Mouse (Mus musculus) G1E-ER4 (cell line): ENCODE data around the gene Pax9. TPM values are rescaled to one million over a fixed set of nuclear protein-coding genes. Genes with fewer than 3 reads are reported as not detected.
A peak's percentile ranks its signal among the peaks of the same experiment; 100 is the strongest.

Source experiments
- GATA1 ChIP-seq: IDR thresholded peaks from one replicate; pipeline ENCODE4 v1.8.0; 2012; ENCODE audit warnings: low read length, inconsistent platforms
- polyA plus RNA-seq: library from polyadenylated mRNA; stranded (reverse); fragments of >175 nt; gene quantifications from 2 replicates; pipeline ENCODE4 v1.2.3, GENCODE M21; 2012

The Pax9 gene
- polyA plus RNA-seq = 0.44 and 0.54 TPM in 2 replicates

DNA sequence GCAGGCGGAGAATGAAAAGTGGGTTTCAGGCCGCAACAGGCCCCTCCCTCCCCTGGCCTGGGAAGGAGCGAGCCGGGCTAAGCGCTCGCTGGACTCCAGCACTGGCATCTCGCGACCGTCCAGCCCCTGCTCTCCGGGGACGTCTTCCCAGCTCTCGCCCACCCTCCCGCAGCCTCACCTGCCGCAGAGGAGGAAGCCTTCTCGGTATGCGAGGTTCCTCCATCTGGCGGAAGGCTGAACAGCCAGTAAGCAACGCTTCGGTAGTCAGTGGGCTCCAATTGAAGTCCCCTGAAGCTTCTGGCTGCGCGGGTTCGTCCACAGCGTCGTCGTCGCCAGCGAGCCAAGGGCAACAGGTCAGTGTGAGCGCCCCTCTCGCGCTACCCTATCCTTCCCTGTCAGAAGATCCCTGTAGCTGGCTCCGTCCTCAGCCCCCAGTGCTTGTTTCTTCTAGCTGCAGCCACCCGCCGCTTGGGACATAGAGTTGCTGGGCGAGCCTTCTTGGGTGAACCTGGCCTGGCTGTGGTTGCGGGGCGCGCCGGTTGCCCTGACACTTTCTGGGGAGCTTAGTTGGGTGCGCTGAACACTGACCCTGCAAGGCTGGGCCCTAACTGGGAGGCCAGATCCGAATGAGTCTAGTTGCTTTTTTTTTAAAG is at the start of gene Pax9:
Gene Pax9 (plus strand): TSS at position 341 of the 653 bp plus-strand sequence.
- TF ChIP-seq GATA1 = no peak

DNA sequence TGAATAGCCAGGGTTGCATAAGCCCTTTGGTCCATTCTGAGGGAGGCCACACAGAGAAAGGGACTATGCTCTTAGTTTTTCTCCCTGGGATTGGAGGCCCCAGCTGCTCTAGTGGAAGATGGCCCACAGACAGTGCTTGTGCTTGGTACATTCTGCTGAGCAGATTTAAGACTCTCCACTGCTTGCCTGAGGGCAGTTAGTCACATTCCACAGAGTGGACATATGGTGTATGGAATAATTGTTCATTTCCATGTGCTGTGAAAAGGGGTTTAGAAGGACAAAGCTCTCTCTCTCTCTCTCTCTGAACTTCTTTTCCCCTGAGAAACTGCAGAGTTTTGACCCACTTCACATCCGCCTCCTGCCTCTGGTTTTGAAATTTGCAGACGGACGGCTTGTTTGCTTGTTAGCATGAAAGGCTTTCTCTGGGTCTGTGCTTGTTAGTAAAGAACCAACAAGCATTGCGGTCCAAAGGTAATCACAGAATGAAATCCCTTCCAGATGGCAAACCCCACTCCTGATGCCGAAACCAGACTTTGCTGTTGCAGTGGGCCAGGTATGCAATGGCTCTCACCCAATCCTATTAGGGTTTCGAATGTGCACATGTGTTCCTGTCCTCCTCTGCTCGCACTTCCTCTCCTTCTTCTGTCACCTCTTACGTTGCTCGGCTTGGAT is 22.0 kb upstream of the Pax9 start:
- TF ChIP-seq GATA1 = no peak

- TF ChIP-seq GATA1 = no peak
Observed at GRCm38 (mm10) chr12:56670795-56671194, 20.8 kb upstream of the Pax9 start.

- TF ChIP-seq GATA1 = no peak
Observed at GRCm38 (mm10) chr12:56674726-56675125, 16.8 kb upstream of the Pax9 start.

DNA sequence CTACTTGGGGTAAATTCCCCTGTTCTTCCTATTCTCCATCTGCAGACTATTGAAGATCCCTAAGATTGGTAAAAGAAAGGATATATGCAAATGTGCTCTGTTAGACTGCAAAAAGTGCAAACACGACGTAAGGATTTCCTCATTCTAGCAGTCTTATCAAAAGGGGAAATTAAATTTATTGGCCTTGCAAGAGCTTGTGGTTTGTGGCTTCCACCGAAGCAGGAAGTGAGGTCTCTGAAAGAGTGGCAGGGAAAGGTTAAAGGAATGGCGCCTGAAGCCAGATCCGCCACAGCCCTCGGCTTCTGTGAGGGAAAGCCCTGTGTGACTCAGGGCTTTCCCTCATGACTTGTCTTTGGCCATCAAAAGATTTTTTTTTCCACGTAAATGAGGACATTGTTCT is 13.9 kb upstream of the Pax9 start:
- TF ChIP-seq GATA1 = peak; percentile 38

DNA sequence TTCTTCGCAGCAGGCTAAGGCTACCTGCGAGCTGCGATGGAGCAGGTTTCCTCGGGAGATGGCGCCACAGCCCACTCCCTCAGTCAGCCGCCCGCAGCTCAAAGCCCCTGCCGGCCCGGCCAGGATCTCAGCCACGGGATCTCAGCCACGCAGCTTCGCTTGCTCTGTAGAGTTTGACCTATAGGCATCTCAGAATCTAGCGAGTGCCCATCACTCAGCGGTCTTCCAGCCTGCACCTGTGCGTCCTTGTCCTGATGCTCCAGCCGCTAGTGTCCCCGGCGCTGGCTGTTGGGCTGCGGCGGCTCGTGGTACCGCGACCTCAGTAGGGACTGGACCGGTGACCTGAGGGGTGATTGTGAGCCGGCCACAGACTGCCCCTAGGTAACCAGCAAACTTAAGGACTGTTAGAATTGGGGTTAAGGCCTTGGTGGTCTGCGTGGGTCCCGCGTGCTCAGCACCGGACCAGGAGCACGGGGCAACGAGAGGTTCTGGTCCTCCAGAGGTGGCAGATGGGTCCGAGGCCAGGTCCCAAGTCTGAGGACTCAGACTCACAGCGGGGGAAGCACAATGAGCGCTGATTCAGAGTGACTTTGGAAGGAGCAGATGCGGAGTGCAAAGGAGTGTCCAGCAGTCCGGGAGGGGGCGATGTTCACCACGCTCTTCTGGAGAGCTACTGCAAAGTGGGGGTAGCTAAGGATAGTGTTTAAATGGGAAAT is 10.3 kb upstream of the Pax9 start:
- no peak for TF ChIP-seq GATA1

DNA sequence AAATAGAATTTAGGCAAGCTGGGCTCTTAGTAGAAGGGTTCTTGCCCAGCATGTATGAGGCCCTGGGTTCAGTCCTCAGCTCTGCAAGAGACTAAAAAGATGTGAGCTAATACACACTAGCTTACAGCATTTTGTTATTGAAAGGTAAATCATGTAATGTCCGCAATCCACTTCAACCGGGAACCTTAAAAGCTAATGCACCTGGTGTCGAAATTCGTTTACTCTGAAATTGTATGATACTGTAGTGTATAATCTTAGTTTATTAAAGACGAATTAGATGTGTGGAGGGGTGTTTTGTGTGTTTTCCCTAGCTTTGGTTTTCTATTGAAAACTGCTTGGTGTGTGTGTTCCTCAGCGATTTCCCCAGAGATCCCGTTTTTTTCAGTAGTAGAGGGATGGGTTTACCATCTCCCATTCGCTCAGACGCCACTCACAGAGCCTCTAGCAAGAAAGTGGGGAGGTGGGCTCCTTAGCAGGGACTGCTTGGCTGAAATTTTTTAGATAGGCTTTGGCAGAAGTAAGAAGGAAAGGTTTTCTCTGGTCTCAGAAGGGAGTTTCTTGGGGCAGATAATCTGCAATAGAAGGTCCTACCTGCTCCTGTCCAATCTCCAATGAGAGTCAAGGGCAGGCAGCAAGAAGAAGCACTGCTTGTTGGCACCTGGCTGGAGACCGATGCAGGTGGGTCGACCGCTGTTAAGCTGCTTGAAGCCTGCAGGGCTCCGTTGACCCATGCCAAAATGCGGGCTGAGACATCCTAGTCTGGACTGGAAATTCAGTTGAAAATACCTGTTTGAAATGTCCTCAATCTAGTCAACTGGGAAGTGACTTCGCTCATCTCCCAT is 3.7 kb upstream of the Pax9 start:
- TF ChIP-seq GATA1 = no peak

GRCm38 (mm10) chr12:56688482-56688840 is 3.1 kb upstream of the Pax9 start:
- TF ChIP-seq GATA1 = no peak

DNA sequence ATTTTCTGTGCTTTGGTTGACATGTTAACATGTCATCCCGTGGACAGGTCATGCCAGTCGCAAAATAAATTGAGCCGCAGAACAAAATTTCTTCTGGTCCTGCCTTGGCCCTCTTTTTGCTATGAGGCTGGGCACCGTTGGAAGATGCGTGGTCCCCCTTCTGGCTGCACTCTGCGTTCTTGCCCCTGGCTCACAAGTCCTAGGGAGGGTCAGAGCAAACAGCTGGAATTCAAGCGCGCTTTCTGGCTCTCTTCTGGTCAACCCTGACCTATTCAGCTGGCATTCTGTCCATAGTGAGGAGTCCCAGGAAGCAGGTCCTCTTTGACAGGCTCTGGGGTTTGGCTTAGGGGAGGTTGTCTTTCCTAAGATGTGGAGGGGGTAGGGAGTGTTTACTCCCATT is 2.6 kb upstream of the Pax9 start:
- no peak for TF ChIP-seq GATA1

DNA sequence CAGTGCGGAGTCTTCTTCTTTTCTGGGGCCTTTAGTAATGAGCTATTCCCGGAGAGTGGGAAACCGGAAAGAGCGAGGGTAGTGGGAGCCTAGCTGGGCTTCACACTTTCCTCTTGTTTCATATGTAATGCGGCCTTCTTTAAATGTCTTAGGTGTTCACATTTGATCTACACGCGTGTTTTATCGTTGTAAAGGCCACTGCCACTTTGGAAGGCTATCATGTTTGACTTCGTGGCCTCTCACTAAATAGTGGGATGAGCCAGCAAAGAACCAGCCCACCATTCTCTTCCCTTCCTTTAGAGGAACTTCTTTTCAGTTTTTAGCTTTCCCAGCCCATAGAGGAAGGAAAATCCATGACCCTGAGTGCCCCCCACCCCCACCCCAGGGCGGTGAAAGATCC is 2.2 kb upstream of the Pax9 start:
- TF ChIP-seq GATA1 = no peak

GRCm38 (mm10) chr12:56689736-56690135 is 1.8 kb upstream of the Pax9 start:
- no peak for TF ChIP-seq GATA1

DNA sequence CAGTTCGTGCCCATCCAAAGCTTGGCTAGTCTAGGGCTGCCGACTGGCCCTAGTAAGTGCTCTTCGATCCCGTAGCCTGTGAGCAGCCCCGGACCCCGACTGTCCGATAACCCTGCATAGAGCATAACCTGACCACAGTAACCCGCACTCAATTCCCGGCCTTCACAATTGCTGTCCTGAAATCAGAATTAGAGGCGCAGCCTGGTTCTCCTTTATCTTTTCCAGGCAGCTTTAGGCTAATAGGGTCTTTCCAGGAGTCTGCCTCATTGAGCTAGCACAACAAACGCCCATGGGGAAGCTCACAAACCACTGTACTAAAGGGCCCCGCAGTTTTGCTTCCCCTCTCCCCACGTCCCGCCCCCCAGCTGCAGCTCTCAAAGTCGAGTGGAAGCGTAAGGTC is 1.2 kb upstream of the Pax9 start:
- no peak for TF ChIP-seq GATA1

- TF ChIP-seq GATA1 = no peak
Observed at GRCm38 (mm10) chr12:56691001-56691400, 566 bp upstream of the Pax9 start.

DNA sequence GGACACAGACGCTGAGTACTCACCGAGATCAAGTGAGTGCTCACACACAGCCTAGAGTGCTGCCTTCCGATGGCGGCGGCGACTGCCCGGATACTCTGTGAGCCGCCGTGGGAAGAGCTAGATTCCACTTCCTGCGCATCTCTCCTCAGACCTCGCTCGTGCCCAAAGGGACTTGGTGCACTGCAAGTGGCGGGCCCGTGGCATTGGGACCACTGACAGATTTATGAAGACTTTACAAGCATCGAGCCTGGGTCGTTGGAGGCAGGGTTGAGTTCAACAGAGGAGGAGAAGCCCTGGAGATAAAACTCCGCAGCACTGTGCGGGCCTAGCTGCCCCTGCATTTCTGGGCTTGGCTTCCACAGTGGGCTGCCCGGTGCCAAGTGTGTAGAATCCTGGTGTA is 969 bp downstream of the Pax9 start:
- no peak for TF ChIP-seq GATA1

GRCm38 (mm10) chr12:56693411-56694098 is 2.0 kb downstream of the Pax9 start:
- no peak for TF ChIP-seq GATA1

- TF ChIP-seq GATA1 = no peak
Observed at GRCm38 (mm10) chr12:56694361-56694760, 2.8 kb downstream of the Pax9 start.
